Mouse (Mus musculus): Measurements from ENCODE around the gene Rsrc1.

The Rsrc1 gene

DNA sequence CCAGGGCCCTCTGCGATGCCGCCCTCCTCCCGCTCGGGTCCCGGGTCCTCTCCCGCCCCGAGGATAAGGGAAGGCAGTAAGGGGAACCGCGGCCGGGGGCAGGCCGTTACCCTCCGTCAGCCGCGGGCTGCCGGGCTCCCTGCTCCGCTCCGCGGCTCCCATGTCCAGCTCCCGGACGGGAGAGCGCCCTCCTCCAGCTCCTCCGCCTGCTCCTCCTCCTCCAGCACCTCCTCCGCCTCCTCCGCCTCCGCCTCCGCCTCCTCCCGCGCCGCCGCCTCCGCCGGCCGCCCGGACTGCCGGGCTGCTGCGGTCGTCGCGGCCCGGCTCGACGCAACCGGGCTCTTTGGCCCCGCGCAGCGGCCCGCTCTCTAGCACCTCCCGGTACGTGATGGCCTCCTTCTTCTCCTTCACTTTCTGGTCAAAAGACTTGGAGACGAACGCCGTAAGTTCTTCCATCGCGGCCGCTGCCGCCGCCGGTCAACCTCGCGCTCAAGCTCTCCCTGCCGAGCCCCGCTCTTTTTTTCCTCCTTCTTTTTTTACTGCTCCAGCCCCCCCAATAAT lies at the start of gene Rsrc1:
Gene Rsrc1 (plus strand): TSS at position 290 of the 561 bp plus-strand sequence.
- no peak for TF ChIP-seq GATA4 (IDR thresholded peaks at IDR 0.05; ENCODE audit: insufficient replicate concordance, low read length)

DNA sequence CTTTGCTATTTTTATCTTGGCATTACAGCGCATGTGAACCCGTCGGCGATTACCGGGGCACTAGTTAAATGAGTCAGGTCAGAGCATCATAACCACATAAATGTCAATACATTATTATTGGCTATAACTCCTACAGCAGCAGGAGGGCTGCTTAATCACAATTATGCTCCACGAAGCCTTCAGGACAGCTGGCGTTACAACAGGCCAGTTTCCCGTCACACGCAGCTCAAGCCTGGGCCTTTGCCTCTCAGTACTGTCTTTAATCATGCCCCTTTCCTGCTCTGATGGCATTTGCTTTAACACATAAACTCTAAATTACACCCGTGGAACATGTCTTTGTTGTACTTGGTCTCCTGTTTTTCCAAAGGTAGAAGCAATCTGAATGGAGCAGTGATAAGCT lies 41.5 kb upstream of the Rsrc1 start:
- no peak for TF ChIP-seq GATA4 (IDR thresholded peaks at IDR 0.05; ENCODE audit: insufficient replicate concordance, low read length)

- TF ChIP-seq GATA4 (IDR thresholded peaks at IDR 0.05; ENCODE audit: insufficient replicate concordance, low read length), result no peak
Measured at GRCm38 (mm10) chr3:66955126-66955525, 26.1 kb upstream of the Rsrc1 start.

DNA sequence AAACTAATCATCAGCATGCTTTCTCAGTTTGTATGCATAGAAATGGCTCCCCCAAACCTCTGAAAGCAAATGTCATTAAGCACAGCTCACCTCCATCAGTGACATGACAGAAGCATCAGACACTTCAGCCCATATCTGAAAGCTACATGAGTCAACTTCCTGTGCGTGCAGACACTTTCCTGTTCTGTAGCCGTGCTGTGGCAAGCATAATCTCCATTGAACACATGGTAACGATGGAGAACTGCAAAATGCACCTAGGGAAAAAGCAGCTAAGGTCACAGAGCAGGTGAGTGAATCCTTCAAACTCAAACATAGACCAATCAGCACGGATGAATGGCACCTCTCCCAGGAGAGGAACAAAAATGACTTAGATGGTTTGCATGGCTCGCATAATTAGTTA lies 21.2 kb upstream of the Rsrc1 start:
- no peak for TF ChIP-seq GATA4 (IDR thresholded peaks at IDR 0.05; ENCODE audit: insufficient replicate concordance, low read length)

DNA sequence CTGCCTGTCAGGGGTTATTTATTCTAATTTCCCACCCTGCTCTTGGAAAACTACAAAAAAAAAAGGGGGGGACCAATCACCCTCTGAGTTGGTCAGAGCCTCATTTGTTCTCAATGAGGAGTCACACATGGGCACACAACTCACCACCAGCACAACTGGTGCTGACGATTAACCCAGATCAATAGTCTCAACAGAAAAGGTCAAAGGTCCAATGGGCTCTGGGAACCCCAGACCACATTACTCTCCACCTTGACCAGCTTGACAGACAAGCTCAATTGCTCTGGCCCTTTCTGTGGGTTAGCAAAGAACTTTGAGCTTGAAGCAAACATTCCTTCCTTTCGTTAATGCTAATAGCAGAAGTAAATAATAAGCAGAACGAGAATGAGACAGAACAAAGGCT lies 16.3 kb upstream of the Rsrc1 start:
- no peak for TF ChIP-seq GATA4 (IDR thresholded peaks at IDR 0.05; ENCODE audit: insufficient replicate concordance, low read length)

DNA sequence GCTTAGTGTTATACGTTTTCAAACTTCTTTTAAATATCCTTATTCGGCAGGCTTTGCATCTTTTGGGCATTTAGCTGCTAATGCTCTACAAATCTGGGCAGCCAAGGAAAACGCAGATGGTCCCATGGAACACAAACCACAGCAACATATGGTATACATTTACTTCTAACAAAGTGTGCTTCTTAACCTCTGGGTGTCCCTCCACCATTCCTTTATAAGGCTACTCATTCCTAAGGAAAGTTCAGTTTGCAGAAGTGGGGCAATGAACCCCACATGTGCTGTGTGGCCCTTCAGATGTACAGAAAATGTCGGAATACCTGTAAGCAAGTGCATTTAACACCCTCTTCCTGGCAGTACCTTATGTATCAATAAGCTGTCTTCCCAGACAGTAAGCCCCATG lies 13.7 kb upstream of the Rsrc1 start:
- no peak for TF ChIP-seq GATA4 (IDR thresholded peaks at IDR 0.05; ENCODE audit: insufficient replicate concordance, low read length)

DNA sequence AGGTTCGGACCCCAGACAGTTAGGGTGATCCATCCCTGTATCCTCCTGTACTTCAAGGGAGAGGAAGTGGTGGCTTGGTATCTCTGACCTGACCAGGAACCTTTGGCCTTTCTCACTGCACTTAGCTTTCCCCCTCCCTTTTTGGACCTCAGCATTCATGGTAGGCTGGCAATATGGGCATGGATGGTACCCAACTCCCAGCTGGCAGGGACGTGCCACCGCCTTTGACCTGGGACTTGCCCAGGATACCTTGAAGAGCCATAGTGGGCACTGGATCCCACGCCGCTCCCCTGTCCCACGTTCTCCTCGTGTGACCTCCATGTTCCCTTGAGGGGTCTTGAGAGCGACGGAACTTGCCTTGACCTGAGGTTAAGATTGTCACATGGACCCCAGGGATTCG lies 10.9 kb upstream of the Rsrc1 start:
- no peak for TF ChIP-seq GATA4 (IDR thresholded peaks at IDR 0.05; ENCODE audit: insufficient replicate concordance, low read length)

DNA sequence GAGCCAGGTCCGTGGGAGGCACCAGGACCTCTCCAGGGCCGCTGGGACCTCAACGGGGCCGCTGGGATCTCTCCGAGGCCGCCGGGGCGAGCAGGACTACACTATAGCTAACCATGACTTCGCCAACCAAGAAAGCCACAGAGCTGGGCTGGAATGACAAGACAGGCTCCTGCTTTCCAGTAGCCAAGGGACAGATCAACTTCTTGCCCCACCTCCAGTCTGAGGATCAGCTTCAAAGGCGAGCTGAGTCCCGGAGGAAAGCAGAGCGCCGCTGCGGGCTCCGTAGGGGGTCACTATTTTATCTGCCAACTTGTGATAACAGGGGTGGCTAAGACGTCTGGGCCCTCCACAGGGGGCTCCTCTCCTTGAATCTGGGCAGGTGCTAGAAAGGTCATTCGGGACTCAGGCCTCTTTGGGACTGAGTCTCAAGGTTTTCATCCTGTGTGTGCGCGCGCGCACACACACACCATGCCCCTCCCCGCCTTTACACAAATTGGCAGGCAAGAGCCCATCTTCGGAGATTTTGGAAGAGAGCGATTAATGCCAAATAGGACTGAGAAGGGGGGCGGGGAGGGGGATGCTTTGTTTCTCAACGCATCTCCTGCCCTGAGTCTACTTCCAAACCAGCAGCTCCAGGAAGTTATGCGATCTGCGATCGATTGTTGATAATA lies 10.4 kb upstream of the Rsrc1 start:
- no peak for TF ChIP-seq GATA4 (IDR thresholded peaks at IDR 0.05; ENCODE audit: insufficient replicate concordance, low read length)

DNA sequence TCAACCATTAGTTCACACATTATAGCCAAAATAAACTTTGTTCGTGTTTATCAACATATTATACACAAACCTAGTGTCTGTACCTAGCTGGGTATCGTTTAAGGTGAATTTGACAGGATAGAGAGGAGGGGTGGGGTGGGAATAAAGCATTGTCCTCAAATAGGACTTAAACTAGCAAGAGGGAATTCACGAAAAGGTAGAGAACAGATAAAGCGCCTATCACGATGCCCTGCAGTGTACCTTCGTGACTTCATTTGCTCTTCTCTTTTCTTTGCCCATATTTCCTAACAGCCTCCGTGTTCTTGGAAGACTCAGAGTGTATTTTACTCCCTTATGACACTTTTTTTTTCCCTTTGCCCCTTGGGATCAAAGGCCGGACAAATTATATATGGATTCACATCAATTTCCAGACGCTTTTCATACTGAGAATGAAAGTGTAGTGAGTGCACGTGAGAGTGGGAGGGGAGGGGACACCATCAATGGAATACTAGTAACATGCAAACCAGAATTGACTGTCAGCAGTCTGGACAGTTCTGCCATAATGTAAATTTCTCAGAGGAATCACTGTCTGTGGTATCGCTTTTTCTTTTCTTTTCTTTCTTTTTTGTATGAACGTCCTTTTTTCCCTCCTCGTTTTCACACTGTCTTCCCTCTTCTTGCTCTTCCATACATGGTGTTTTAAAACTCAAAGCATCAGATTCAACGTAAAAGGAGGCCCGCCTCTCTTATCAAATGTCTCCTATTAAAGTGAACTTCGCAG lies 8.8 kb upstream of the Rsrc1 start:
- no peak for TF ChIP-seq GATA4 (IDR thresholded peaks at IDR 0.05; ENCODE audit: insufficient replicate concordance, low read length)

DNA sequence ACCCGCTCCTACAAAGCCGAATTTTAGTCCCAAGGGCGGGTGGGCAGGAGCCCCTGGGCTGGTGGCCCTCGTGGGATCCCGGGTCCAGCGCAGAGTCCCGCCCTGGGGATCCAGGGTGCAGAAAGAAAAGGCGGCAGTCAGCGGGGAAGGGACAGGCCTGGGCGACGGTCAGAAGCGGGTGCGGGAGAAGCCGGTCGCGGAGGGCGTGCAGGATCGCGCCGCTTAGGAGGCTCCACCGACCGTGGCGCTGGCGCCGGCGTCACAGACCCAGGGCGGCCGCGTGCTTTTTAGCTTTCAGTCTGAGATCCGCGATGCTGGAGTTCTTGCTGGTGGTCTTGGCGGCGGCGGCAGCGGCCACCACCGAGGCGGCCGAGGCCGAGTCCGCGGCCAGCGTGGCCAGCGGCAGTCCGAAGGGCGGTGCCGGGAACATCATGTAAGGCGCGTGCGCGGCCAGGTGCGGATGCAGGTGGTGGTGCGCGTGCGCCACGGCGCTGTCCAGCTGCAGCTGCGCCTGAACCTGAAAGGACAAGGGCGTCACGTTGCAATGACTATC lies 7.7 kb upstream of the Rsrc1 start:
- no peak for TF ChIP-seq GATA4 (IDR thresholded peaks at IDR 0.05; ENCODE audit: insufficient replicate concordance, low read length)

DNA sequence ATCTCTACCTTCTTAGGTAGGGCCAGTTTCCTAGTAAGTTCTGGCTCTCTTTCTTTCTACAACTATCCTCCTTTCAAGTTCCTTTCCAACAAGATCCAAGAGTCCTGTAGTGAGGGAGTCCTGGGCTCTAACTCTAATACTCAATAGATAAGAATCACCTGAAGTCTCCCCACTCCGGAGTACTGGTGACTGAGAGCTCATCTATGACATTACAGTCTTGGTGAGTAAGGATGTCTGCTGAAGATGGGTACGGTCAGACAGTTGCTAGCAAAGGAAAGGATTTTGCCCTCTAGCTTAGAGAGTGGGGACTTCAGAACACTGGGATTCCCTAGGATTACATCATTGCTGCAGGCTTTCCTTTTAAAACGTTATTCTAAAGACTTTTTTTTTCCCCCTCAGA lies 6.7 kb upstream of the Rsrc1 start:
- TF ChIP-seq GATA4 (IDR thresholded peaks at IDR 0.05; ENCODE audit: insufficient replicate concordance, low read length), result no peak

- TF ChIP-seq GATA4 (IDR thresholded peaks at IDR 0.05; ENCODE audit: insufficient replicate concordance, low read length), result no peak
Measured at GRCm38 (mm10) chr3:66976889-66977615, 4.1 kb upstream of the Rsrc1 start.

DNA sequence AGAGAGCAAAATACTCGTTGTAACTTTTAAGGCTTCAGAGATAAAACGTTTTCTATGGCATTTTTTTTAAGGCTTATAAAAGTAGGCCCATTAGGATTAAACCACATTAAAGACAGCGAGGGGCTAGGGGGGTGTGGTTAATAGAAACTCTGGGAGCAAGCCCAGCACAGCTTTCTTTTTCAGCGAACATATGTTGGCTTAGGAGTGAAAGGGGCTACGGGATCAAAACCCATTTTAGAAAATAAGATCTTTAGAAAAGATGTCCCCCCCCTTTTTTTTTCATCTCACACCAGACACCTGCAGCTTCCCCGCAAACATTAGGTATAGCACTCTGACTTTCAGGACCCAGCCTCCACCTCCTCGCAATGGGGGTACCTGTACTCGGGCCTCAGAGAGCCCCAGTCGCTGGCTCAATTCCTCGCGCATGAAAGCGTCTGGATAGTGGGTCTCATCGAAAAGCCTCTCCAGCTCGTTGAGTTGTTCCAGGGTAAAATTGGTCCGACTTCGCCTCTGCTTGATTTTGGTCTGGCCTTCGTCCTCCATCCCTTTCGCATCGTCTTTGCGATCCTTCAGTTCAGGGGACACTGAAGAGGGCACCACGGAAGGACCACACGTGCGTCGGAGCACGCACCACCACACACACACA lies 3.3 kb upstream of the Rsrc1 start:
- TF ChIP-seq GATA4 (IDR thresholded peaks at IDR 0.05; ENCODE audit: insufficient replicate concordance, low read length), result no peak

DNA sequence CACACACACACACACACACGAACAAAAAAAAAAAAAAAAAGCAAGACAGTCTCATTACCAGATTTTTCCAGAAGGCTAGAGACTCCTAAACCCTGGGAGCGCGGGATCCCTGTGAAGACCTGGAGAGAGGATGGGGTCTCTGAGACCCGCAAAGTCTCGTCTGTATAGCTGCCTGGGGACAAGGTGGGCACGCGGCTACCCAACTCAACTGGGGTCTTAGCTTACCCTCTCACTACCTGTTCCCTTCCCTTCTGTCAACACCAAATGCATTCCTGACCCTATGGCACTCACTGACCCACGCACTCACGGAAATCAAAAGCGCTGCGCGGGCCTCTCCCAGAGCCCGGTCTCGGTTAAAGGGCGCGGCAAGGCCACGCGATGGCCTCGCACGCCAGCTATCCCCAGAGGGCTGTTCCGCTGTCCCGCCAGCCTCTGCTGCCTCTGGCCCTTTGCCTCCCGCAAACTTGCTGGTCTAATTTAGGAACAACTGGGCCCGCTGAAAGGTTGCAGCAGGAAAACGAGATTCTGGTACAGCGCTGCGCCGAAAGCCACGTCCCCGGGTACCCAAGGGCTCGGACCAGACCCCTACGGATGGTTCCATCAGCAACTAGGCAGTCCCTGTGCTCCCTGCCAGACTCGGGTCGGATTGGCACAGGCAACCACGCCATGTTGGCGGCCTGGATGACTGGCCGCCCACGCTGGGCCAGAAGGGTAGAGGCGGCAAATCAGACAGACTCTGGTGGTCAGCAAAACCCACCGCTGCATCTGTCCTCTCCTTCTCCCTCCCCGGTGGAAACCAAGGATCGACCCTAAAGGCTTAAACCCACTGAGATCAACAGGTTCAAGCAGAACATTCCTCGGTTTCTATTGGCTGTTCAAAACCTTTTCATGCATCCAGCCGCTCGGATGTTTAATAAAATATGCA lies 2.5 kb upstream of the Rsrc1 start:
- no peak for TF ChIP-seq GATA4 (IDR thresholded peaks at IDR 0.05; ENCODE audit: insufficient replicate concordance, low read length)
